Mouse (Mus musculus): ENCODE results near the gene Slco3a1.

- no peak for TF ChIP-seq CTCF (IDR thresholded peaks at IDR 0.05)
- no peak for TF ChIP-seq EP300 (IDR thresholded peaks at IDR 0.05)
Measured at GRCm38 (mm10) chr7:74375174-74375957, 179.2 kb downstream of the Slco3a1 start.

All from lung, postnatal 0 days (tissue).